Mouse (Mus musculus): ENCODE measurements around the gene Col19a1.

GRCm38 (mm10) chr1:24373671-24374070, 213.6 kb downstream of the Col19a1 start:
- TF ChIP-seq POLR2A (IDR thresholded peaks at IDR 0.05; ENCODE audit: low read depth, low read length) (no peak), CTCF (IDR thresholded peaks at IDR 0.05; ENCODE audit: extremely low read depth, insufficient read depth, insufficient read length, insufficient replicate concordance) (no peak)
